Mouse (Mus musculus): ENCODE measurements around the gene Ints13. TPM values are rescaled to one million over a fixed set of nuclear protein-coding genes. Genes with fewer than 3 reads are reported as not detected.

Gene Ints13
- polyA plus RNA-seq, 1 experiment, result 83.2 TPM

DNA sequence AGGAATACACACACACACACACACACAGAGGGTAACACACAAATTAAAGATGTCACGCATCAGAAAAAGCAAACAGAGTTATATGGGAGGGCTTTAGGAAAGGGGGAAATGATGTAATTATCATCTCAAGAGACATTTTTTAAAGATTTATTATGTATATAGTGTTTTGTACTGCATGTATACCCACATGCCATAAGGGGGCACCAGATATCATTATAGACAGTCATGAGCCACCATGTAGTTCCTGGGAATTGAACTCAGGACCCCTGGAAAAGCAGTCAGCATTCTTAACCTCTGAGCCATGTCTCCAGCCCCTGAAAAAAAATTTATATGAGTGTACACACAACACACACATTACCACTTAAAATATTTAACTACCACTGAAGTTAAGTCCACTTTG lies 33.0 kb downstream of the Ints13 start:
- no peak for DNase-seq (ENCODE audit: extremely low spot score in 1 of 2, low spot score in 1 of 2)

DNA sequence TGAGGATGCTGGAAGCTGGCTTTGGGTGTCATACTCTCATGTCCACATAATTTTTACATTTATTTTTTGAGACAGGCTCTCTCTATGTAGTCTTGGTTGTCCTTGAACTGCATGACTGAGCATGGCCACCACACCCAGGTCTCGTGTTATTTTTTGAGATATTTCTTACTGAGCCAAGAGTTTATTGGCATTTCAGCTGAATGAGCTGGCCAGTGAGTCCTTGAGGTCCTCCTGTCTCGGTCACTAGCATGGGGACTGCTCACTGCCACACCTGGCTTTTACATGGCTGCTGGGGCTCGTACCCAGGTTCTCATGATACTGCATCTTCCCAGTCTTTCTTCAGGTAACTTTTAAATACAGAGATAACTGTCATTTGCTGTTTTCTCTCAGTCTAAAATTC lies 37.2 kb downstream of the Ints13 start:
- DNase-seq (ENCODE audit: extremely low spot score in 1 of 2, low spot score in 1 of 2), result no peak

DNA sequence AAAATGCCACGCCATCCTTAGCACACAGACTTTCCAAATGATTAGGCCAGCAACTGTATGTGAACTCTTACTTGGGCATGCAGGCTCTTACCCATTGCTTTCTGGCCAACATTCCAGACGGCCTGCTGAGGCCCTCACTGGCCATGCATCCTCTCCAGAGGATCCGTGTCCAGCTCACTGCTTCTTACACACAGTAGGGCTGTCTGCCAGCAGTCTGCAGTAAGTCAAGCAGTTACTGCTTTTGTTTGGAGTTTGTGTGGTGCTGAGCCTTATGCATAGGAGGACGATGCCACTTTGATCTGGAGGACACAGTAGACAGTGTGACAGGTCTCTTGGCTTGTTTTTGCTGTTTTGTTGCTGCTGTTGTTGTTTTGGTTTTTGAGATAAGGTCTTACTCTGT lies 39.0 kb downstream of the Ints13 start:
- DNase-seq (ENCODE audit: extremely low spot score in 1 of 2, low spot score in 1 of 2), result no peak

DNA sequence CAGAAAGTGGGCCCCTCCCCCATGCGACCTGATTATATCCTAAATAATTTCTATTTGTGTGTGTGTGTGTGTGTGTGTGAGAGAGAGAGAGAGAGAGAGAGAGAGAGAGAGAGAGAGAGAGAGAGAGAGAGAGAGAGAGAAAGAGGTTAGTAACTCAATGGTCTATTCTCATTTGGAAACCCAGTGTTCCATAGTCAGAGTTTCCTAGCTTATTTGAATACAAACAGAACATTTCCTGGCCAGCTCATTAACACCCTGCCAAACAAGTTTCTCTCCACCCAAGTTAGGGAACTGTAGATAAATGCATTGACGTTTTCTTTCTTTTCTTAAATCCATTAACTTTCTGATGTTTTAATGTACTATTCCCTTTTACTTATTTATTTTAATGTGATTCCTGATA lies 39.6 kb downstream of the Ints13 start:
- DNase-seq (ENCODE audit: extremely low spot score in 1 of 2, low spot score in 1 of 2), result no peak

DNA sequence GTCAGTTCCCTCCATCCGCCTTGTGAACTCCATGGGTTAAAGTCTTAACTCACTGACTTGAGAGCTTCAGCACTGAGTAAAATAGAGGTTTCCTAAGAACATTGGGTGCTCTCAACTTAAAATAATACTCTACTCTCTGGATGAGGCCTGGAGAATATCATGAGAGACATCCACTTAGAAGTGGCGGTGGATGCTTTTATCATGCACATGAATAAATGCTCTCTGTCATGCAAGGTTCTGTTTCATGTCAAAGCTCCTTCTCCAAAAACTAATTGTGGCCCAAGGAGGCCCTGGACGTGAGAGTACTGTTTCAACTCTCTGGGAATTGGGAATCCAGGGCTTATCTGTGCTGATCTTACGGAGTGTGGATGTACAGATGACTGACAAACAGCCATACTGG lies 40.5 kb downstream of the Ints13 start:
- DNase-seq (ENCODE audit: extremely low spot score in 1 of 2, low spot score in 1 of 2), result no peak

DNA sequence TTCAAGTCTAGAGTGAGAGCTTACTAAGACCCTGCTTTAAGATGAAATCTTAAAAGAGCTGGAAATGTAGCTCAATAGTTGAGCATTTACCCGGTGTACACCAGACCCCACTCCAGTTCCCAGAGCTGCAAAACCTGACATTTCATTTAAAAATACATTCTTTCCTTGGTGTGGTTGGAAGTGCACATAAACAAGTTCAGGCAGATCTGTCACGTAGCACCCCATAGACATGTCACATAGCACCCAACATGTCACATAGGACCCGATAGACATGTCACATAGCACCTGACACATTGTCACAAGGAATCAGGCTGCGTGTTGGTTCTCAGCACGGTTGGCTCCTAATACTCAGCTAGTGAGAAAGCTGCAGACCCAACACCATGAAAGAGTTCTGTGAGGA lies 42.1 kb downstream of the Ints13 start:
- no peak for DNase-seq (ENCODE audit: extremely low spot score in 1 of 2, low spot score in 1 of 2)

DNA sequence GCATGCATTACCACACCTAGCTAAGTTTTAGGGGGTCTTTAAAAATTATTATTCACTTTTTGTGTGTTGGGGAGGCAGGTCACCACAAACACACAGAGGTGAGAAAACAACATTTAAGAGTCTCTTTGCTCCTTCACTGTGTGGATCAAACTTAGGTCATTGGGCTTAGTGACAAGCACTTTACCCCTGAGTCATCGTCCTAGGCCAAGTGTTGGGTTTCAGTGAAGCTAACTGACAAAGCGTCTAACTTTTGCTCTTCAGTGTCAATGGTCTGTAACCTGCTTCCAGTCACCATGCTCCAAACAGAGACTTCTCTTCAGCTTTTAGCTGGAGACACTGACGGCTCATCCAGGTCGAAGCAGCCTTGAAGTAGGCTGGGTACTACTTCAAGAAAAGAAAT lies 44.5 kb downstream of the Ints13 start:
- no peak for DNase-seq (ENCODE audit: extremely low spot score in 1 of 2, low spot score in 1 of 2)

DNA sequence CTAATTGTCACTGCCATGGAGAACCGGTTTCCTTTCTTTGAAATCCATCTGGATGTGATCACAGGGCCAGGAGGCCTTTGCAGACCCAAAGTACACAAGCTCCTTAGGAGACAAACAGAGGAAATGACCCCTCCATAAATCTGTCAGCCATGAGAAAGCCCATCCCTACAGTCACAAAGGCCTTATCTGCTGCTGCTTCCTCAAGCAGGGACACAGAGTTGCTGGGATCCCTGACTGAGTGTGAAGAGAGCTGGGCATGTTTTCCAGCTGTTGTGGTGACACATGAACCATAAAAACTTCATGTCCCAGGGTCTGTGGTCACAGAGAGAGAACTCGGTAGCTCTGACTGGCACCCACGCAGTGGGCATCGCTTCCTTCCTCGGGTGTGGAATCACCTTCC lies 46.9 kb downstream of the Ints13 start:
- no peak for DNase-seq (ENCODE audit: extremely low spot score in 1 of 2, low spot score in 1 of 2)

DNA sequence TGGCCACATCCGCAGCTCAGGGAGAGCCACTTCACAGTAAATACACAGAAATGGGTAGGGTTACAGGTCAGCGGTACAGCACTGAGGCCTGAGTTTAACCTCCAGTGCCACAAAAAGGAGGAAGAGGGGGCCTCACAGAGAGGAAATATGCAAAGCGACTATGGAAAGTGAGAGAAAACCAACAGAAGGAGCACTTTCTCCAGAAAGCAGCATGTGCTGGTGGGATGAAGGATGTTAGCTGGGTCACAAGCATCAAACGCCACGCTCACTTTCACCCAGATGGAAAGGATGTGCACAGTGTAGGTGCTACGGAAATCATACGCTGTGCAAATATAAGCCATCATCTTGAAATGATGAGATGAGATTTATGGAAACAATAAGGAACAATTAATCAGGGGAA lies 47.3 kb downstream of the Ints13 start:
- DNase-seq (ENCODE audit: extremely low spot score in 1 of 2, low spot score in 1 of 2), result no peak

DNA sequence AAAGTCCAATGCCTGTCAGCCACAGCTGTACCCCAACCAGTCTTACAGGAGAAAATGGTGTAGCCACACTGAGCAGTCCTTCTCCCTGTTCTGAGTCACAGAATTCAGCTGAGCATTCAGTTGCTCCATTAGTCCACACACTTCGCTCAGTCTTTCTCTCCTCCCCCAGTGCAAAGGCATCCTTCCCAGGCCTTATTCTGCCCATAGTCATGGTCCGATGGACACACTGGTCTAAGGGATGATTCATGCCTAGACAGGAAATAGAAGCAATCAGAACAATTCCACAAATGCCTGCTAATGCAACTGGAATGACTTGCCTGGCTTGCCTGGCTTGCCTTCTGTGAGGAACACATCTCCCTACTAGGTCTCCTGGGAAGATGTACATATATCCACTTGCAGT lies 50.1 kb downstream of the Ints13 start:
- no peak for DNase-seq (ENCODE audit: extremely low spot score in 1 of 2, low spot score in 1 of 2)

DNA sequence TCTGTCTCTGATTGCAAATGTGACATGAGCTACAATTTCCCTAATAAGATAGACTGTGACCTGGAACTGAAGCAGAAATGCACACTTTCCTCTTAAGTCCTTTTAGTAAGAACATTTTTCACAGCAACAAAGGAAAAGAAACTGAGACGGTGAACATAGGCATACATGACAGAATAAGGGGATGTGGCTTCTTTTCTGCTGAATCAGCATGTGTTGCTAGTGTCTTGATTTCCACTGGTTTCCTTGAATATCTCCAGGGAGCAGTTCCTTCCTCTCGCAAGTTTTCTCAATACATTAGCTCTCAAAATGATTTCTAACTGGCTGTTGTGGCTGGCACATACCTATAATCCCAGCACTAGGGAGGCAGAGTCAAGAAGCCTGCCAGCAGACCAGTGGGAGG lies 52.1 kb downstream of the Ints13 start:
- no peak for DNase-seq (ENCODE audit: extremely low spot score in 1 of 2, low spot score in 1 of 2)

DNA sequence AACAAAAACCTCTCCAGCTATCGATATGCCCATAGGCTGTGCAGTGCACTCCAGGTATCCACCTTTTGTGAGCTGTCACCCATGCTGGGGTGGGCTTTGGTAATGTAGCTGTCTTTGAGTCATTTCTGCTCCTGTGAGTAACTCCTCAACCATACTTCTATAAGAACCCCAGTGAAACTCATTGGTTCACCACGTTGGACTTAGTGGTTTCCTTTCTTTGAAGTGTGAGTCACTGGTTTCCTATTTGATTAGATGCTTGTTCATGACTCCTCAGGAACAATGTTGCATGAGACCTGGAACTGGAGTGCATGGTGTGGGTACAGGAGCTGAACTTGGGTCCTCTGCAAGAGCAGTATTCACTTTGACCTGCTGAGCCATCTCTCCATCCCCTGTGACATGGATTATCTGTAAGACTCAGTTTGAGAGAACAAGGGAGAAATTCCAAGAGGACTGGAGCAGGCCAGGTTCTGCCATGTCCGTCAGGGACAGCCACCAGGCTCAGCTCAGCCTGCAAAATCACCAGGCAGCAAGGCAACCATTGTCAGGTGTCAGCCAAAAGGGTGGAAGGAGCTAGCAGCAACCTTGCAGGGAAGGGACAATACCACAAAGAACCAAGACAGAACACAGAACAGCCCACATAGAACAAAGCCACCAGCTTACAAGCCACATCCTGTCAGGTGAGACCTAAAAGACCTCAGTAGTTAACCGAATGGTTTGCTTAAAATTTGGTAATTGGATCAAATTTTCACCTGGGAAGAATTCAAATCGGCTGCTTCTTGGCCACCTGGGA lies 56.0 kb downstream of the Ints13 start:
- DNase-seq (ENCODE audit: extremely low spot score in 1 of 2, low spot score in 1 of 2), result no peak

DNA sequence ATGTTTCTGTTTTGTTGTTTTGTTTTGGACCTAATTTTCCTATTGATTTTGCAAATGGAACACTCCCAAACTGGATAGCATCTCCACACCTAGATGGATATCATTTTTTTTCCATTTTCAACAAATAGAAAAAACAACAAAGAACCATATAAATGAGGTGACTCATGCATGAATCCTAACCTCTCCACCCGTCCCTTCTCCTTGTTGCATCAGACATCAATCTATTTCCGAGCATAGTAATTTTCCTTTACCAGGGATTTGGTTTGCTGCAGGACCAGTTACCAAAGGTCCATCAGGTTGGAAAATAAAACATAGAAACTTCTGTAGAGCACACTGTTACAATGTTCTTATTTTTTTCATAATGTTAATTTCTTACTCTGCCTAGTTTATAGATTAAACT lies 58.6 kb downstream of the Ints13 start:
- DNase-seq (ENCODE audit: extremely low spot score in 1 of 2, low spot score in 1 of 2), result no peak

DNA sequence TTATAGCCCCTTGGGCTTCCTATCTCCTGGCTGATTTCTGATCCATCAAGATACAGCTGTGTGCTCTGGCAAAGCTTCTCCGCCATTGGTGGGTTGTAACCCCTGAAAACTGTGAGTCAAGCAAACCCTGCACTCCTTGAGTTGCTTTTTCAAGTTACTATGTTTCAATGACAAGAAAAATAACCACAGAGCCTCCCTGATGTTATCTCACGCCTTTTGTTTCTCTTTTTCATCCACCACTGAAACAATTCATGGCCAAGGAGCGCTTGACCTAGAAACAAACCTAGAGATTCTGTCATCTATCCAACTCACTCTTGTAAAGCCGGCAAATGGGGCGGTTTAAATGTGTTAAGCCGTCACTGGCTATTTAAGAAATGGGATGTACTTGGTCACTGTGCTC lies 61.7 kb downstream of the Ints13 start:
- no peak for DNase-seq (ENCODE audit: extremely low spot score in 1 of 2, low spot score in 1 of 2)

DNA sequence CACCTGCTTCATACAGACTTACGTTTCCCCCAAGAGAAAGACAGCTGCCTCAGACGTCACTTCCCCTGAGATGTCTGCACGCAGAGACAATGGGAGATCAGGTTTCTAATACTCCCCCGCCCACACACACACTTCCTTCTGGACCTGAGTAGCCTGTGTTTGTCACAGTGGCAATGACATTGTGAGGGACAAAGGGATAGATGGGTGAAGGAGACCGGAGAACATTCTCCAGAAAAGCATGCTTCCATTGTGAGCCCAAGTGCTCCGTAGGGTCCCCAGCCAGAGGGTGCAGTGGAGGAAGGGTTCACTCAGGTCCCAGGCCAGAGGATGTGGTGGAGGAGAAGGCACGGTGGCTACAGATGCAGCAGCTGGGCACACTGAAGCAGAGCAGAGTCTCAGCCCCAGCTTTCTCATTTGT lies 63.1 kb downstream of the Ints13 start:
- no peak for DNase-seq (ENCODE audit: extremely low spot score in 1 of 2, low spot score in 1 of 2)

DNA sequence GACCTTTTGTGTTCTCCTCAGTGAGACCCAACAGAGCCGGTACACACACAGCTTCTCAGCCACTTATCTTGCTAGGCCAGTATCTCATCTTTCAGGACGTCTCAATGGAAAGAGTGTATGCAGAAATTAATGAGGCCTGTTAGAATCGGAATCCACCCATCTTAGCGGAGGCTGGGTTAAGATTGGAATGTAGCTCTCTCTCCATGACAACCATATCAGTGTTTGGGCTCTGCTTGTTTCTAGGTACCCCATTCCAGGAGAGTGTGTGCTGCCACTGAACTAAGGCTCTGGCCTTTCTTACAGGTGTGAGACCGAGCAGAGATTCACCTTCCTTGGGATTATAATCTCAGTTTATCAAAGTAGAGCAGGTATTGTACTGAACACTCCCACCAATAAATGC lies 63.7 kb downstream of the Ints13 start:
- DNase-seq (ENCODE audit: extremely low spot score in 1 of 2, low spot score in 1 of 2), result no peak

DNA sequence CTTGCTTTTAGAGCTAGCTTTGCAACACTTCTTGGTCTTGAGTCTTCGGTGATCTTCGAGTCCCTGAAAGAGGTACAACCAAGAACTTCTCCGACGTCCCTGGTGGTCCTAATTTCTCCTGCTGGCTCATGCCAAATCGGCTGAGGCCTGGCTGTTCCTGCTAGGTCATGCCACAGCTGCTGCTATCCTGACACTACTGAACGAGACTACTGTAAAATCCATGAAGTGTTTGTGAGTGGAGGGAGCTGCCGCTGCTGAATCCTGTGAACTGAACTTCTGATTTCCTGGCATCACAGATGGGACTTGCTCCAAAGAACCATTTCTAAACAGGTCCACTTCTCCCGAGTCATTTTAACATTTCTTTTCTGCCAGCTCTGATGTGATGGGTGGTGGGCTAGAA lies 64.3 kb downstream of the Ints13 start:
- DNase-seq (ENCODE audit: extremely low spot score in 1 of 2, low spot score in 1 of 2), result no peak

DNA sequence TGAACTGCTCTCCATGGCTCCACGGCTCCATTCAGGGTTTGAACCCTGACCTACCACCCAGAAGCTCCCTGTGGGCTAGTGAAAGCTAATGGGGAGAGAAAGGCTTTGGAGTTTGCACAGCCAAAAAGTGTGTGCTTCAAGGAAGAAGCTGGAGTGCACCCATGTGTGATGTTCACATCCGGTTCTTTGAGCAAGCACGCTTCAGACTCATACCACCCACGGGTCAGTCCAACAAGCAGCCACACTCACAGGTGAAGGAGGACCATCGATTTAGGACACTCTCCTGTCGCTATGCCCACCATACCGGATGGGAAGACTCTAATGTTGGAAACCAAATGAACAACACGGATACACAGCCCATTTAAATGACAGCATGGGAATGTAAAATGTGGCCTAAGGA lies 66.1 kb downstream of the Ints13 start:
- no peak for DNase-seq (ENCODE audit: extremely low spot score in 1 of 2, low spot score in 1 of 2)

DNA sequence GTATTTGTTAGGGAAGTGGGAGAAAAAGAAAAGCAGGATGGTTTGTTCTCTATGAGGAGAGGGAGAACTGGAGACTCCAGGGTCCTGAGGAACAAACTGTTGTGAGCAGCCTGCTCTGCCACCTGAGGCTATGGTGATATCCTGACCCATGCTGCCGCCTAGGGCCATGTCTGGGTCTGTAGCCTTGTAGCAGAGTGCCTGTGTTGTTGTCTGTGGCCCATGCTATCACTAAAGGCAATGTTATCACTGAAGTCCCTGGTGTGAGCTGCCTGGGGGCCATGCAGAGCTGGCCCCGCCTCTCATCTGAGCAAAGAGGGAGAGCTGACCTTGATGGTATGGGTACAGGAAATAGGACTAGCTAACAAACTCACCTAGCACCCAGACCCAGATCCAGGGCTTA lies 67.7 kb downstream of the Ints13 start:
- DNase-seq (ENCODE audit: extremely low spot score in 1 of 2, low spot score in 1 of 2), result no peak

DNA sequence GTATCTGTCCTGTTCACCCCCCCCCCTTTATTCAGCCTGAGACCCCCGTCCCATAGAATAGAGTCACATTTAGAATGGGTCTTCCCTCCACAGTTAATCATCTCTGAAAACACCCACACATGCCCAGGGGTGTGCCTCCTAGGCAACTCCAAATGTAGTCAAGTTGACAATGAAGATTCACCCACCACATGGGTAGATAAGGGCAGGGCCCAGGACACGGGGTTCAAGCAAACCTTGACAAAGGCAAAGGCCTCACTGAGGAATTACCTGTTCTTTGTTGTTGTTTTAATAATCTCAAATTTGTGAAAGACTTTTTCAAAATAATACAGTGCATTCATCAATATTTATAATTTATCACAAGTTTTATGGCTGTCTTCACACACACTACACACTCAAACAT lies 73.2 kb downstream of the Ints13 start:
- DNase-seq (ENCODE audit: extremely low spot score in 1 of 2, low spot score in 1 of 2), result no peak

DNA sequence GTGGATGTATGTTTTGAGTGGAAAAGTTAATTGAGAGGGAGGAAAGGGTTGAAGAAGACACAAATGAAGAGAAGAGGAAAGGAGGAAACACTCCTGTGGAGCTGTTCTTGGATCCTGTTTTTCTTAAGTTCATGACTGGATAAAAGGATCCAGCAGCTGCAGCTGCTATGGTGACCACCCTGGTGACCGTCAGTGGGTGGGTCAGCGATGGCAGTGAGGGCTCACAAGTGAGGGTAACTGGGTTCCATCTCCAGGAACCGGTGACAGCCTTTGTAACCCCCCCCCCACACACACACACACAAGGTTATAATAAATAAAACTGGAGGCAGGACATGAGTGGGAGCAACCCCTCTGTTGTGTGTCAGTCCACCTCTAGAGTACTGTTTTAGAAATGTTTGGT lies 74.8 kb downstream of the Ints13 start:
- no peak for DNase-seq (ENCODE audit: extremely low spot score in 1 of 2, low spot score in 1 of 2)

DNA sequence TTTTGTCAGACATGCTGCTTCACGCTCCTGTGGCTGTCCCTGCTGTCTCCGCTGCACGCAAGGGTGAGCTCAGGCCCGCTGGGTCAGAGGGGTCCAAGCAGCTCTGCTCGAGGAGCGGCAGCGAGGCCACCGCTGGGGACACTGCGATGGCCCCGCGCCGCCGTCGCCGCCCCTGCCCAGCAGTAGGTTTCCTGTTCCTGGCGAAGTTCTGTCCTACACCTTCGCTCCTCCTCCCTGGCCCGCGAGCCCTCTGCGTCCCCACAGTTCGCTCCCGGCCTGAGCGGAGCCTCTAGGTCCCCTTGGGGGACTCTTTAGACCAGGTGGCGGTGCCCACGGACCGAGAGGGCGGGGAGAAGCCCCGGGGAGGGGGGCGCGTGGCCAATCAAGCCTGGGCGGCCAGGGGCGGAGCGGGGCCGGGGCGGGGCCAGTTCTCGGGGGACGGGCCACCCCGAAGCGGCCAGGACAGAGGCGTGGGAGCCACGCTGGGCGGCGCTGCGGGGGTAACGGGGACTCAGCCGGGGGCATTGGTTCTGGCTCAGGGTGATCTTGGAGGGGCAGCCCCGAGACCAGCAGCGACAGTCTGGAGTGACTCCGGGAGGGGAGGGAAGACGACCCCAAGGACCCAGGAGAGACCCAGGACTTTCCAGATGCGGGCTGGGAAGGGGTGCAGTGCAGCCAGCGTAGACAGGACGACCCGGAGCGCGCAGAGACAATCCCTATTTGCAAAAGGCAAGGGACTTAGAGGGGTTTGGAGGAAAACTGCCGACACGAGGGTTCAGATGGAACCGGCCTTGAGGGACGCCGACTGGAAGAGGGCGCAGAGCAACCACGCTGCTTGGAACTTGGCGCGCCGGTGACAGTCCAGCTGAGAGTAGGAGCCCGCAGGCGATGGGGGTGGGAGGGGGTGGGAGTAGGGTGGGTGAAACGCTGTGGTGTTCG lies 75.5 kb downstream of the Ints13 start, which contains the start of gene Itpr2:
TSS of gene Itpr2 (minus strand) at position 358 of the 939 bp plus-strand sequence.
- peak; percentile 11 to 70 for DNase-seq (ENCODE audit: extremely low spot score in 1 of 2, low spot score in 1 of 2)
